Mouse (Mus musculus): ENCODE measurements around the gene Cipc. TPM values are rescaled to one million over a fixed set of nuclear protein-coding genes. Genes with fewer than 3 reads are reported as not detected.

Cipc gene
- total RNA-seq, 1 experiment from 2014 or later, result 23.8 TPM

Other genes starting within 250 kb of the Cipc start
- gene Angel1, start 220.6 kb upstream of the Cipc start, total RNA-seq (2017), result 1.6 and 4.6 TPM in 2 replicates
- gene Lrrc74a, start 212.7 kb upstream of the Cipc start, total RNA-seq (2017), result not detected in 2 replicates
- 1.9 and 3.6 TPM in 2 replicates for gene Irf2bpl, start 62.2 kb upstream of the Cipc start, total RNA-seq (2017)
- gene Zdhhc22, start 43.4 kb downstream of the Cipc start, total RNA-seq (2017), result not detected in 2 replicates
- not detected in 2 replicates for gene Tmem63c, start 74.3 kb downstream of the Cipc start, total RNA-seq (2017)
- gene Ngb, start 155.5 kb downstream of the Cipc start, total RNA-seq (2017), result not detected in 2 replicates
- gene Gstz1, start 200.1 kb downstream of the Cipc start, total RNA-seq (2017), result 18.1 and 19.7 TPM in 2 replicates
- gene Pomt2, start 200.9 kb downstream of the Cipc start, total RNA-seq (2017), result 7.9 and 9.7 TPM in 2 replicates

Measured in common myeloid progenitor, adult 5-6 weeks (primary cell).